Mouse (Mus musculus) testis, postnatal 14 days (tissue): ENCODE results near the gene Tmcc3.
A peak's percentile ranks its signal among the peaks of the same experiment; 100 is the strongest.

ENCODE experiments used
- DNase-seq: peaks from one replicate; pipeline ENCODE4 v3.0.0; 2021; ENCODE audit warnings: low spot score

Tmcc3 gene

DNA sequence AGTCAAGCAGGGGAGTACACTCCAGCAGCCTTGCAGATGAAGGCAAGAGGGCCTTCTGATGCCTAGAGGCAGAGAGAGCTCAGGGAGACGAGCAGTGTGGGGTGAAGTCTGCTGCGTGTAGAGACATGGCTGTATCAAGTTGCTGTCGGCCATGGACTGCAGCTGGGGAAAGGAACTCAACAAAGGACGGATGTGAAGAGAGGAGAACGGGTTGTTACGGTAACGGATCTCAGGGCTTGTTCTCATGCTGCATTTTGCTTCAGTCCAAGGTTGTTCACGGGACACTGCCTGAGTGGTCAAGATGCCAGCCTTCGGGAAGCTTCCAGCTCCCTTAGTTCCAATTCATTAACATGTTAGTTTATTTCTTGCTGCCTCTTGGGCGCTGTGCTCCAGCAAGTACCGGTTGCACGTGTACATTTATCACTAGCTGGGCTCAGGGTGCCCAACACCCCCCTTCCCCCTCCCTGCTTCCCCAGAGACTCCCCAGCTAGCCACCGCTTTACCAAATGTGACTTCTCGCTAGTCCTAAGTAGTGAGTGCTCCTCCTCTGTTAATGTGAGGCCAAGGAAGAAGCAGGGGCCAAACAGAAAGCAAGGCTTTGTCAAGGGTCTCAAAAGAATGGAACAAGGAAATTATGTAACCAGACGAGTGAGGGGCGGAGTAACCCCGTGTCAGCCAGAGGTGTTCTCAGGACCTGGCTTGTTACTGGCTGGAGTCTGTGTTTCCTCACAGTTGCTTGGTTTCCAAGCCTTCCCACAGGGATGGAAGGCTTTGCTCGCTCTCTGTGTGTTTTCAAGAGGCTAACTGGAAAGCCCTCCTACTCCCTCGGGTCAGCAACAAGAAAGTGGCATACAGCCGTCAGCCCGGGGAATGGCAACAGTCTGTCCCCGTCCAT lies 104.4 kb downstream of the Tmcc3 start:
- DNase-seq = peak; percentile 41

DNA sequence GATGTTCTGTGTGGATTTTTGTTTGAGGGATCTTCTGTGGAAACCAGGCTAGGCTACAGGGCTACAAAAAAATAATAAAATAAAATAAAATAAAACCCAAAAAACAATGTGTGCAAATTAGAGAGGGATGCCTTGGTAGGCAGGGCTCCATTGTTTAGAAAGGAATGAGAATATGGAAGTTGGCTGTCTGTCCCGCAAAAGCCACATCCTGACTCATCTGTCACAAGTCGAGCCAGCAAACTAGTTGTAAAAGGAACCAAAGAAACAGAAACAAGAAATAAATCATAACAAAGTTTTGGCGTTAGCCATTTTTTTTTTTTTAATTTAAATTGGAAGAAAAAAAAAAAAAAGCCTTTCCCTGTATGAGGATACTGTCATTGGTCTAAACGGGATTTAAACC lies 105.9 kb downstream of the Tmcc3 start:
- no peak for DNase-seq

DNA sequence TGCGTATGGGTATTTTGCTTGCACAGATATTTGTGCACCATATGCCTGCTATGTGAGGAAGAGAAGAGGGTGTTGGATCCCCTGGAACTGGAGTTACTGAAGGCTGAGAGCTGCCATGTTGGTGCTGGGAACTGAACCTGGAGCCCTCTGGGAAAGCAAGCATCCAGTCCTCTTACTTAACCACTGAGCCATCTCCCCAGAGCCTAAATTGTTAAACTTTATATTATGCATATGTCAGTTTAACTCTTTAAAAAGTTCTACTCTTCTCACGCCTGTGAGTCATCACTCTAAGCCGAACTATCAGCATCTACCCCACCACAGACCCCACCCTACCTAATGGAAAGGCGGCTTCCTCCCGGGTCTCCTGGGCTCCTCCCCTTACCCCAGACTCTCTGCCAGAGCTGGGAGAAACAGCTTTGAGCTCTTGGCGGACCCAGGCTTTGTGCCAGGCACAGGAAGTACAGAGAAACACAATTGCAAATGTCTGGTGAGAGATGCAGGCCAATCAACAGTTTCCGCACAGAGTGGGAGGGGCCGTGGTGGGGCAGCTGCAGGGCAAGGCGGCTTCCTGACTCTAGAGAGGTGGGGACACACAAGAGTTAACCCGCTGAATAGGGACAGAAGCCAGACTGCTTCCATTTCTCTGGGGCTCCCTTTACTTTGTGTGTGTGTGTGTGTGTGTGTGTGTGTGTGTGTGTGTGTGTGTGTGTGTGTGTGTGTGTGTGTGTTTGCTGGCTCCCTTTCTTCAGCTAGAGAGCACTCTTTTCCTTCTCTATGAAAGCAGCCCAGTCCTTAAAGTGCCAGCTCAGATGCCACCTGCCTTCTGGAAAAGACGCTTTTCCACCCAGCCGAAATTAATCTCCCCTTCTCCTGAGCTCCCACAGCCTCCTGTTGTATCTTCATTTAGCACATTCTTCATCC lies 114.5 kb downstream of the Tmcc3 start:
- peak; percentile 80 for DNase-seq

DNA sequence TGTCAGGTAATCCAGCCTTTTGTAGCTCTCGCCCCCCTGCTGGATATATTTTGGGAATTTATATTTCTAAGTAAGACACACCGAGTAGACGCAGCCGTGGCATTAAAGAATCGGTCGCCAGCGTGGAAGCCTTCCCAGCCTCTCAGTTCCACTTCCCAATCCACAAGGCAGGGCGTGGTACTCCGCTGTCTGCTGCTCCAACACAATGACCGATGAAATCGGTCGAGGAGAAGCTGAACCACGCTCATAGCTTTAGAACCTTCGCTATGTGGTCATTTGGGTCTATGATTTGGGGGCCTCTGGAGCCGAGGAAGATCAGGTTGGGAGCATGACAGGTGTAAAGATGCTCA lies 115.1 kb downstream of the Tmcc3 start:
- no peak for DNase-seq

DNA sequence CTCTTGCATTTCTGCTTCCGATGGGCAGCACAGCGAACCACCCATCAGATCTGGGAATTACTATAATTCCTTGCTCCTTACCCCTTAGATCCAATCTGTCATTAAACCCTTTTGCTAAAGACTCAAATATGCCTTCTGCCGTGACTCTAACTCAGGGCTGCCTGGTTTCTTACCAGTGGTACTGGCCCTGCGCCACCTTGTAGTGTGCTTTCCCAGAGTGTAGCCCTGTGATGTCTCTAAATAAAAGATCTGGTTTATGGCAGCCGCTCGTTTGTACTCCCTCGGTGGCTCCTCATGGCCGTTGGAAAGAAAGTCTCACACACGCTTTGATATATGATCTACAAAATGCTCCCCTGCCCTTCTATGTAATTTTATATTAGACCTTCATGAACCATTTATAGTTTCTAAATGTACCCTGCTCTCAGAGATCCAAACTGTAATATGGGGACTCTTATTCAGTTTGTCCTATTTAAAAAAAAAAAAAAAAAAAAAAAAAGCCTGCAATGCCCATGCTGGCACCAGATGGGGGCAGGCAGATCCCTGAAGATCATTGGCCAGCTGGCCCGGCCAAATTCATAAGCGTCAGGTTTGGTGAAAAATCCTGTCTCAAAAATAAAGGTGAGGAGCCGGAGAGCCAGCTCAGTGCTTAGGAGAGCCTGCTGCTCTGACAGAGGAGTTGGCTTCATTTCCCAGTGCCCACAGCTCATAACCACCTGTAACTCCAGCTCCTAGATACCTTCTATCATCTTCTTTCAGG lies 116.6 kb downstream of the Tmcc3 start:
- no peak for DNase-seq

DNA sequence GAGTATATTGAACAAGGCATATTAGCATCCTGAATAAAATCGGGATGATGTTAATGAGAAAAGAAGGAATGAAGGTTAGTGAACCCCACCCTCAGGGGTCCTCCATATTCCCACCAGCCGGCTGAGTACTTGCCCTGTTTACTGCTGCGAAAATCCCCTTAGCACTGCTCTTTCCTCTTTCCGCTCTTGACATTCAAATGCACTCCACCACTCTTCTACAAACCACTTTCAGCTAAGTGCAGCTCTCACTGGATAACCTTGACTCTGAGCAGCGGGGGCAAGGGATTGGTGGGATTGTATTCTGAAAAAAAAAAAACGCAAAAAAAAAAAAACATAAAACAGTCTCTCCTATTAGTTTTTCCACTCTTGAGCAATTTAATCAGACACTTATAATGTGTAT lies 118.8 kb downstream of the Tmcc3 start:
- no peak for DNase-seq

DNA sequence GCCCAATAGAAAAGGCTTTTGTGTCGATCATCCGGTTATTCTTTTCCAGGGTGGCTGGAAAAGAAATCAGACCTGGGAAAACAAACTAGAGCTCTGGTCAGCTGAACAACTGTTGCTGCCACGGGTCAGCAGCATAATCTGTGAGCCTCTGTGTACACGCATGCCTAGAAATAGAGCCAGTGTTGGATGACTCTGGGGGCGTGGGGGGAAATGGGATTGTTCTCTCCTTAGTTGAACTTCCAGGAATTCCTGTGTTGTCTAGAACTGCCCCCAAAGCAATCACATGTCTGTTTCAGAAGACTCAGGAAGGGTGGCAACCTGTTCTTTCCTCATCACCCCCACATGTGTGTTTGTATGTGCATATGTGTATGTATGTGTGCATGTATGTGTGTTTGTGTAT lies 121.2 kb downstream of the Tmcc3 start:
- DNase-seq = no peak

DNA sequence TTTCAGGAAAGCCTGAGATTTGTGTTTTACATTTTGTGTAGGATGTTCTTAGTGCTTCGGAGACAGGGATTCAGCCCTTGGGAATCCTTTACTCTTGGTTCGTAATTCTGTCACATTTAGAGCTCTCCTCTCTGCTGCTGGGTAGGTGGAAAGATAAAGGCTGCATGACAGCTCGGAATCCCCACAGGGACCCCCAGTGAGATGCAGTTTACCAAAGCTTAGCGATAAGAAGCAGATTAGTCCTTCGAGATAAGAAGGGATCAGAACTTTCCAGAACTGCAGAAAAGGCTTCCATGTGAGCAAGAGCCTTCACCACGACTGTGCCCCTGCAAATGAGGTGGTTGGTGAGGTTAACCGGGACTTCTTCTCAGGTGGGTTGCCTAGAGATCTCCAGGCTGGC lies 122.2 kb downstream of the Tmcc3 start:
- DNase-seq = no peak

DNA sequence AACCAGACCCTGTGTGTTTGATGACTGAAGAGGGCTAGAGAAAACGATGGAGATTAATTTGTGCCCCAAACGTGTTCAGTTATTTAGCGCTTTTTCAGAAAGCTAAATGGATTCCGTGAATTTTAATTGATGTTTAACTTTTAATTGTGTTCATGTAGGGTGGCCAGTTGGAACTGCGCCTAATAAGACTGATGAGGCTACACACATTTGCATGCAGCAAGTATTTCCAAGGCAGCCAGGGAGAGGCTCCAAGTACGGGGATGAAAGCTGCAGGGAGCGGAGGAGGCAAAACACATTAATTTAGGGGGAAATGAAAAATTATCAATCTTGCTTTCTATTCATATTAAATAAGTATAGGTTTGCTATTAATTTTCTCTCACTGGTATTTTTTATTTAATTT lies 131.0 kb downstream of the Tmcc3 start:
- no peak for DNase-seq

DNA sequence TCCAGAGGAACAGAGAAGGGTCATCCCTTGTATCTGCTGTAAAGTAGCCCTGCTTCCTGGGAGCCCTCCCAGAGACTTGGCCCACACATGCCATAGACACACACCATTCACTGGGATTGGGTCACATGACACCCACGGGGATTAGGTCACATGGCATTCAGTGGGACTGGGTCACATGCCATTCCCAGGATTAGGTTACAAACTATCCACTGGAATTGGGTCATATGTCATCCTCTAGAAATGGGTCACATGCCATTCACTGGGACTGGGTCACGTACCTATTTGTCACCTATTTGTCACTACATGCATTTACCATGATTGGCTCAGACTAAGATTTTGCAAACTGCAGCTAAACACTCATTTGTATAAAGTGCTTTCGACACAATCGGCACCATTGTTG lies 131.7 kb downstream of the Tmcc3 start:
- no peak for DNase-seq

DNA sequence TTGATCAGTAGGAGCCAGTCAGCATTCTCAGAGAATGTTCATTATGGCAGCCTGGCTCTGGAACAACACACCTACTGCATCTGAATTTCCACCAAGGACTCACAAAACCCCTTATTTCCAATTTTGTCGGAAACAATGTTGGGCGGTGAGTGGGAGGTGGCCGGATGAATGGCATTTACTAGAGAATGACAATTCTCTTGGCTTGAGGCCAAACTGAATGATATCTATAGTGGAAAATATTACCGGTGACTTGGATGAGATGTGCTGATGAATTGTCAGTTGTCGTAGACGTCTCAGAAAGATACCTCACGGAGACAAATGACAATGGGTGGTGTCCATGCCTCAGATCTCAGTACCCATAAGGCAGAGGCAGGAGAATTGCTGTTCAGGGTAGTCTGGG lies 133.4 kb downstream of the Tmcc3 start:
- no peak for DNase-seq

DNA sequence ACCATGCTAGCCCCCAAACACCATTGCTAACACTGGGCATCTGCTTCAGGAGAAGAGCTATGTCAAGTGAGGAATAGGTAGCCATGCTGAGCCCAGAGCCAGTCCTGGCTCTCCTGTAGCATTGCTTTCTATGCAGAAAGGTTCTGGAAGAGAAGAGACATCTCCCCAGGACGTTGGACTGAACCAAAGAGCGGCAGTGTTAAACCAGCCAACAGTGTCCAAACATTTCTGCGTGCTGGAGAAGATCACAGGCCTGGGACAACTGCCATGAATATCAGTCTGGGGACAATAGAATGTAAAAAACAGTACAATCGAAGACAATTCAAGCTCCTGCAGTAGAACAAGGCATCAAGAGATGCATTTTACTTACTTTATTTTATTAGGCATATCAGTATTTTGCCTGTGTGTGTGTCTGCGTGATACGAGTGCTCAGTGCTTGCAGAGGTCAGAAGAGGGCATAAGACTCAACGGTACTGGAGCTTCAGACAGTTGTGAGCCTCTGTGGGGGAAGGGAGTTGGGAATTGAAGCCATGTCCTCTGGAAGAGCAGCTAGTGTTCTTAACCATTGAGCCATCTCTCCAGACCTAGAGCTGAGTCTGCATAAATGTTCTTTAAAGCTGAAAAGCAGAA lies 134.7 kb downstream of the Tmcc3 start:
- no peak for DNase-seq

DNA sequence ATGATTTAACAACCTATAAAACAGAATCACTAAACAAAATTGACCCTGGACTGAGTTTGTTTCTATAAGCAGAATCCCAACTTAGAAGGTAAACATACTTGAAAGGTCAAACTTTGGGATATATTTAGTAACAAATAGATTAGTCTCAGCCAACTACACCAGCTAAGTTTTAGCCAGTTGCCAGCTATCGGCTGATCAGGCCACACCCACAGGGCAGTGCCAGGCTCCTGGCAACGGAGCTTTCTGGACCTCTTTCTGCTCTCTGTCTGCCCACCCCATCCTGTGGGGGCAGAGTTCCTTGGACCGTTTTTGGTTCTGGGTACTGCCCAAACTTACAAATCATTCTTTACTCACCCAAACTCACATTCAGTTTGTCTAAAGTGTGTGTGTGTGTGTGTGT lies 137.9 kb downstream of the Tmcc3 start:
- DNase-seq = no peak

DNA sequence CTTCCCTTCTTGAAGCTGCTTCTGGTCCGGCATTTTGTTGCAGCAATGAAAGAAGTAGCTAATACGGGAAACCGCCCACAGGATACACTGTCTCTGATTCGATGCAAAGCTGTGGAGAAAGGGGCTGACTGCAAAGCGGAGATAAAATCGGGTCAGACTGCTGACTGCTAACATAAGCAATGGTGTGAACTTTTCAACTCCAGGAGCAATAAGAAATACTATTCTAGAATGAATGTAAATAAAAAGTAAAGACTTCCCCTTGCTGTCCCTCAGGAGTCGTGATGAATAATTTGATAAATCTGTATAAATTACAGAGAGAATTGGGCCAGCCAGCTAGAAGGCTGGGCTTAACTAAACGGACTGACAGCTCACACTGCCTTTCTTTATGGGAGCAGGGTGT lies 139.0 kb downstream of the Tmcc3 start:
- peak; percentile 32 for DNase-seq

DNA sequence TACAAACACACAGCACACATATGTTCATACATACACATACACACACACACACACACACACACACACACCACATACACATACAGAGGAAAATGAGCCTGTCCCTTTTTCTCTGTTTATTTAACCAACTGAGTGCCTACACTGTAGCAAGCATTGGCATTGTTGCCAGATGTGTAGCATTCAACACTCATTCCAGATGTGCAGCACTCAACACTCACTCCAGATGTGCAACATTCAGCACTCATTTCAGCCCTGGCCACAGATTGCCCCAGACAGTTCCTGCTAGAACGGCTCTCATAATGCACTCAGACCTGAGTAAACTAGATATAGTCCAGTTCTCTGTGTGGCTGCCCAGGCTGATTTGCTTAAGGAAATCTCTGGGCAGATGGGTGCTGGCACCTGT lies 145.7 kb downstream of the Tmcc3 start:
- DNase-seq = no peak

DNA sequence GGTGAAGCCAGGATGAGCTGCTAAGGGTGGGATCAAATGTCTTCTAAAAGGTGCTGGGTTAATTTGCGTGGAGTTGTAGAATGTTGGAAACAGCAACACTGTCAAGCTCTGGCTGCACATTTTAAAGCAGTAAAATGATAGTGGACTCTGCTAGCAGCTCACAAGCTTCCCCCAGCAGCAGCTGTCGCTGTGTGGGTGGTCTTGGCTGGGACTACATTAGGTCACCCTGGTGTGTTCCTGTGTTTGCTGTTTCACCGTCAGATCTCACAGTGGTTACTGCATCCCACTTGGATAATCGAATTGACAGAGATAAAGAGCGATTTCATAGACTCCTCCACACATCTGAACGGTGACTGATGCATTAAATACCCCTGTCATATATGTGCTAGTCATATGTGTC lies 146.9 kb downstream of the Tmcc3 start:
- peak; percentile 42 for DNase-seq

DNA sequence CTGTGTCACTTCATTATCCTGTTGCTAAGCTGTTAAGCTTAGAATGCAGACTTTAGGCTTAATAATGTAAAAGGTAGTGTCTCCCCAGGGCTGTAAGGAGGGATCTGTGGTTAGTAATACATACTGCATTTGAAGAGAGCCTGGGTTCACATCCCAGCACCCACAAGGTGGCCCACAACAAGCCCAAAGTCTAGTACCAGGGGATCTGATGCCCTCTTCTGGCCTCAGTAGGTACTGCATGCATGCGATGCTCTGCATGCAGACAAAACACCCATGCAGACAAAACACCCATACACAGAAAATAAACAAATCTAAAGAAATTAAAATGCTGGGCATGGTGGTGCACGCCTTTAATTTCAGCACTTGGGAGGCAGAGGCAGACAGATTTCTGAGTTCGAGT lies 149.6 kb downstream of the Tmcc3 start:
- no peak for DNase-seq

DNA sequence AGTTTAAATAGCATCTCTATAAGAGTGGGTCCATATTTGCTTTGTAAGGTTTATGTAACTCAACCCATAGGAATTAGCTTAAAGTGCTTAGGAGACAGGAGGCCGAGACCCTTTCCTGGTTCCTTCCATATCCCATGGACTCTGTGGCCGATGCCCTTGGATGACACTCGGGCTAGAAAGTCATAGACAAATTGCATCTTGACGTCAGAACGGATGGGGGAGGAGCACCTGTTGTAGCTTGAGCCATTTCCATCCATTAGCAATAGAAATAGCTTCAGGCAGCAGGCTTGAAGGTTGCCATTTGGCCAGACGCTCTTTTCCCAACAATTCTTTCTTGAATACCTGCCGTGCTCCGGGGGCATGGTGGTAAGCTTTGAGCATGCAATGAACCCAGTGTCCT lies 150.1 kb downstream of the Tmcc3 start:
- no peak for DNase-seq

DNA sequence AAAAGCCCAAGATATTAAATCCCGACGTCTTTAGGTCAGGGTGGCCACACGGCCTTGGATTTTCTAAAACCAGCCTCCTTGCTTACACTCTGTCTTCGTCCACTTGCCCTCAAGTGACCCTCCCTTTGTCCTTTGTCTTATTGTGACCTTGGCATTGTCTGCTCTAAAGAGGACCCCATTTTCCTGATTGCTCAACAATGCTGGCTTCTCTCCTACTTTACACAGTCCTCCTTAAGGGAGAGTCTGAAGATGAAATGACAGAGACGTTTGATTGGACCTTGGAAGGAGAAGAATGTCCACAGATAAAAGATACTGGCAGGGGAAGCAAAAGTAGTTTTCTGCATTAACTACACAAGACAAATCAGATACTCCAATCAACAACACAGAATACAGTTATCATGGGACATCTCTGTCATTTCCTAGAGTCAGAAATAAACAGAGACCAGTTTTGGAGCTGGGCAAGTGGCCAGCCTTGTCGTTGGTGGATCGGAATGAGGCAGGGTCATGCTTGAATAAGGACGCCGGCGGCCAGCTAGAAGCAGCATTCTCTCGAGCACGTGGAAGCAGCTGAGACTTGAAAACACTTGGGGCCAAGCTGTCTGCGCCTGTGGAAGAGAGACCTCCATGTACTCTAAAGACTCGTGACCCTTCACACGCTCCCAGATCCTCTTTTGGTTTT lies 150.8 kb downstream of the Tmcc3 start:
- DNase-seq = peak; percentile 67

DNA sequence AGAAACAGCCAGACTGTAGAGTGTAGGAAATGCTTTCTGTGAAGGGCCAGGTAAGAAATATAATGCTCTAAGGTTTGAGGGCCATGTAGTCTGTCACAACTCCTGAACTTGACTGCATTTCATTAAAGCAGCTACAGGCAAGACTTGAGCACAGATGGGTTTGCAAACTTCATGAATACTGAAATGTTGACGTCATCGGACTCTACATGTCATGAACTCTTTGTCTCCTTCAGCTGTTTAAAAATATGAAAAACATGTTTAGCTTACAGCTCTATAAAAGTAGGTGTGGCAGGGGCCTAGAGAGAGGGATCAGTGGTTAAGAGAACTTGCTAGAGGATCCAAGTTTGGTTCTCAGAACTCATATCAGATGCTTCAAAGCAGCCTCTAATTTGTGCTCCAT lies 151.7 kb downstream of the Tmcc3 start:
- no peak for DNase-seq

DNA sequence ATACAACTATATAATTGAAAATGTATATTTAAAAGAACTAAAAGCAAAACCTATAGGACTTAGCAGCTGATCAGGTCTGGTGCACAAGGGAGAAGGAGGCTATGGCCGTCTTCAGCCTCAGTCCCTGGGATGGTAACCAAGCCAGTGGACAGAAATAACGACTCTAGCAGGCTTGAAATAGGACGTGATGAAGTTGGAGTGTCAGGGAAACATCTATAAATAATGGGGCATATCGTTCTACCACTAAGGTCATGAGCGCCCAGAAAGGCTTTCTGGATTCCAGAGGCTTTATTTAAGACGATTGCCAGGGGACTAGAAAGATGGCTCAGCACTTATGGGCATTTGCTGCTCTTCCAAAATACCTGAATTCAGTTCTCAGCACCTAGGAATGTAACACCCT lies 153.9 kb downstream of the Tmcc3 start:
- DNase-seq = no peak

DNA sequence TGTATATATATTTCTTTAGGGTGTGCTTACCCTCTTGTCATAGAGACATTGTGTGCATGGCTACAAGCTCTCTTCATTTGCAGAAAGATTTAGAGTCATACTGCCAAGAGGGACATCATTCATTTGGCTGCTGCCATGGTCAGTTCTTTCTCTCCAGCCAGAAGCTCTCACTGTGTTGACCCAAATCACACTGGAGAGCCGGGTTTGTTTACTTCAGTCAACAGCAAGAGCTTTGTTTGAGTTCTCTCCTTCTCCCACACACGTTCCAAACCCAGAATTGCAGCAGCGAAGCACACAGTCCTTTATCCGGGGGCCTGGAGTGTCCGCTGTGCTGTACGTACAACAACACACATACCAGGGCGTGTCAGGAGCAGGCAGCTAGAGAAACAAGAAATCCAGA lies 154.6 kb downstream of the Tmcc3 start:
- no peak for DNase-seq
